Mouse (Mus musculus) myocyte (in vitro differentiated cells): ENCODE results near the gene Cdc42bpb. TPM values are rescaled to one million over a fixed set of nuclear protein-coding genes. Genes with fewer than 3 reads are reported as not detected.

ENCODE experiments used
- H3K27me3 ChIP-seq: one replicate; pipeline ENCODE4 v1.6.1; 2011; ENCODE audit not compliant: control insufficient read depth, insufficient read depth, insufficient read length
- H3K36me3 ChIP-seq: one replicate; pipeline ENCODE4 v1.6.1; 2011; ENCODE audit not compliant: control insufficient read depth, insufficient read depth
- H3K4me2 ChIP-seq: one replicate; pipeline ENCODE4 v1.6.1; 2011; ENCODE audit warnings: low read depth, control low read depth
- H3K4me3 ChIP-seq: one replicate; pipeline ENCODE4 v1.5.1; 2011; ENCODE audit warnings: mild to moderate bottlenecking, control low read depth, moderate library complexity
- H3K79me2 ChIP-seq: one replicate; pipeline ENCODE4 v1.6.1; 2011; ENCODE audit not compliant: control insufficient read depth, insufficient read depth
- H3ac ChIP-seq: one replicate; pipeline ENCODE4 v1.6.1; 2011; ENCODE audit not compliant: control insufficient read depth, insufficient read length
- CEBPB ChIP-seq: IDR thresholded peaks from 2 replicates; pipeline ENCODE4 v1.6.1; 2011; ENCODE audit warnings: mild to moderate bottlenecking, moderate library complexity; ENCODE audit not compliant: poor library complexity, insufficient read depth, severe bottlenecking
- E2F4 ChIP-seq: IDR thresholded peaks from one replicate; pipeline ENCODE4 v1.6.1; 2011; ENCODE audit warnings: mild to moderate bottlenecking, control low read depth, moderate library complexity; ENCODE audit not compliant: insufficient read depth
- MAX ChIP-seq: IDR thresholded peaks from one replicate; pipeline ENCODE4 v1.6.1; 2011; ENCODE audit warnings: low read depth, mild to moderate bottlenecking, control low read depth
- MYOD1 ChIP-seq, 3 experiments: IDR thresholded peaks; one replicate each; pipeline ENCODE4 v1.6.1; 2011; ENCODE audit warnings: control low read depth in 2 of 3, low read depth in 2 of 3, mild to moderate bottlenecking in 2 of 3, moderate library complexity in 1 of 3; ENCODE audit not compliant: insufficient read length in 2 of 3, control insufficient read depth in 1 of 3
- MYOG ChIP-seq, 3 experiments: IDR thresholded peaks; one replicate each; pipeline ENCODE4 v1.6.1; 2011; ENCODE audit warnings: control low read depth in 2 of 3, low read depth in 2 of 3, mild to moderate bottlenecking in 2 of 3; ENCODE audit not compliant: insufficient read length in 2 of 3, control insufficient read depth in 1 of 3, insufficient read depth in 1 of 3
- POLR2A ChIP-seq: IDR thresholded peaks from one replicate; pipeline ENCODE4 v1.6.1; 2011; ENCODE audit warnings: low read depth, mild to moderate bottlenecking, control low read depth, moderate library complexity; ENCODE audit not compliant: insufficient read length
- POLR2AphosphoS2 ChIP-seq: IDR thresholded peaks from one replicate; pipeline ENCODE4 v1.6.1; 2011; ENCODE audit warnings: low read depth, control low read depth; ENCODE audit not compliant: insufficient read length
- REST ChIP-seq: IDR thresholded peaks from one replicate; pipeline ENCODE4 v1.6.1; 2011; ENCODE audit warnings: mild to moderate bottlenecking, control low read depth, moderate library complexity; ENCODE audit not compliant: insufficient read depth, insufficient read length
- SRF ChIP-seq: IDR thresholded peaks from one replicate; pipeline ENCODE4 v1.6.1; 2011; ENCODE audit warnings: low read depth; ENCODE audit not compliant: control insufficient read depth, insufficient read length
- TCF12 ChIP-seq: IDR thresholded peaks from one replicate; pipeline ENCODE4 v1.6.1; 2011; ENCODE audit warnings: mild to moderate bottlenecking, control low read depth; ENCODE audit not compliant: poor library complexity, insufficient read depth, severe bottlenecking
- TCF3 ChIP-seq: IDR thresholded peaks from one replicate; pipeline ENCODE4 v1.6.1; 2011; ENCODE audit warnings: low read depth, control low read depth; ENCODE audit not compliant: insufficient read length
- USF1 ChIP-seq: IDR thresholded peaks from one replicate; pipeline ENCODE4 v1.6.1; 2011; ENCODE audit warnings: low read depth, mild to moderate bottlenecking, control low read depth, moderate library complexity
- polyA plus RNA-seq: library from polyadenylated mRNA; unstranded; fragments of >200 nt; fragmentation: generic; extraction: Trizol; gene quantifications from one replicate; pipeline ENCODE4 v1.2.1, GENCODE M21; 2012; ENCODE audit warnings: missing spikeins

Gene Cdc42bpb
- polyA plus RNA-seq, 1 experiment = 43.2 TPM

DNA sequence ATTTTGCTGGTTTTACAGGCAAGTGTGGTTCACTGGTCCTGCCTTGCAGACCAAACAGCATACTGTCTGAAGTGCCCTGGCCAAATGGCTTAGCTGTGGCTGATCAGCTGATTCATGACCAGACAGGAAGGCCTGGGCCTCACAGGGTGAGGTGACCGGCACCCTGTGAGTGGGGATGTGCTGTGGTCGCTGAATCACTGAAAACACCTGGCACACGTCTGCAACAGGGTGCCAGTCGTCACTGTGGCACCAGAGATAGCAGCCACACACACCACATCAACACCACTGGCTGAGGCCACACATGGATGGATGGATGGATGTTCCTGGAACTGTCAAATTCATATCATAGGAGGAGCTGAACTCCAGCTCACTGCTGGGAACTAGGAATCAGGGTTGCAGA lies 54.1 kb downstream of the Cdc42bpb start:
- H3K27me3 ChIP-seq = no peaks in the 10 kb centered on the region
- H3K36me3 ChIP-seq = peaks cover 38% of the 10 kb centered on the region
- H3K4me3 ChIP-seq = no peak overlapping the region

DNA sequence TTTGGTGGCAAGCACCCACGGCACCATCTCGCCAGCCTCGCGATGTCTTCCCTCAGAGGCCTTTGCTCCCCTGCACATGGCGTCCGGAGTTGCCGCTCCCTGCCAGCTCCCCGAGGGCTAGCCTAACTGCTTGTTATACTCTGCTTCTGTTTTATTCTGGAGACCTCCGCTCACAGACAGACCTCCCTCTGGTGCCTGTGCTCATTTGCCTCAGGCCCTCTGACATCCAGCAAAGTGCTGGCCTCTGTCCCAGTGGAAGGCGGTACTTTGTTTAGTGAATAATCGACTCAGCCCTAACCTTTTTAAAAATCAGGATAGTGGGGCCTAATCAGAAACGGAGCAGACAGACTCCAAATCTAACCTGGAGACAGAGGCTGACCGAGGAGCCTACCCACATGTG lies 55.7 kb downstream of the Cdc42bpb start:
- Histone ChIP-seq H3K4me3 (no peak overlapping the region), H3K36me3 (peaks cover 42% of the 10 kb centered on the region), H3ac (no peak overlapping the region), H3K27me3 (no peaks in the 10 kb centered on the region), H3K79me2 (no peaks in the 10 kb centered on the region), H3K4me2 (no peak overlapping the region)
- TF ChIP-seq CEBPB (no peak), MYOD1 (IDR thresholded peaks at IDR 0.05; ENCODE audit: control insufficient read depth in 1 of 3, insufficient read length in 2 of 3, low read depth in 2 of 3) (no peak), TCF12 (no peak), E2F4 (no peak), USF1 (no peak), POLR2AphosphoS2 (no peak), SRF (no peak), TCF3 (no peak)

More for the DNA sequence above, 54.1 kb downstream of the Cdc42bpb start:
- TF ChIP-seq TCF12 = no peak
- peak in 1 of 3 experiments; percentile 30 for TF ChIP-seq MYOG (IDR thresholded peaks at IDR 0.05; ENCODE audit: control insufficient read depth in 1 of 3, insufficient read depth in 1 of 3, insufficient read length in 2 of 3, low read depth in 2 of 3)
- TF ChIP-seq USF1 = no peak
- no peak for TF ChIP-seq SRF
- TF ChIP-seq MAX = no peak
- TF ChIP-seq REST = no peak
- peak in 2 of 3 experiments; percentile 12 to 71 for TF ChIP-seq MYOD1 (IDR thresholded peaks at IDR 0.05; ENCODE audit: control insufficient read depth in 1 of 3, insufficient read length in 2 of 3, low read depth in 2 of 3)
- TF ChIP-seq E2F4 = no peak
- Histone ChIP-seq H3ac (no peak overlapping the region), H3K79me2 (no peaks in the 10 kb centered on the region), H3K4me2 (no peak overlapping the region)

DNA sequence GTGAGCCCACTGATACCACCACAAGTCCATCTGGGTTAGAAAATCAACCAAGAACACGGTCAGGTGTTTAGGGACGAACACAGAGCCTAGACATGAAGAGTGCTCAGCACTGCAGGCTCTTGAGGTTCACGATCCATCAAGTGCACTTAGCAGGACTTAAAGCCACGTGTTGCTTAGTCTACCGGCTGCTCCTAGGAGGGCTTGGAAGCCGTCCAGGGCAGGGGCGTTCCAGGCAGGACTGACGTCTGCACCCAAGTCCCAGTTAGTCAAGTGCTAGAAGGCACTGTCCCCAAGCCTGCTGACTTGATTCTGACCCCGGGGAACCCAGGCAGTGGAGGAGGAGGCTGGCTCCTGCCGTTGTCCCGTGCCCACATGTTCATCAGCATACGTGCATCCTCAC lies 57.0 kb downstream of the Cdc42bpb start:
- Histone ChIP-seq H3K36me3 (peaks cover 50% of the 10 kb centered on the region), H3K79me2 (no peaks in the 10 kb centered on the region), H3ac (no peak overlapping the region), H3K4me2 (no peak overlapping the region), H3K4me3 (no peak overlapping the region), H3K27me3 (no peaks in the 10 kb centered on the region)
- TF ChIP-seq MYOD1 (IDR thresholded peaks at IDR 0.05; ENCODE audit: control insufficient read depth in 1 of 3, insufficient read length in 2 of 3, low read depth in 2 of 3) = no peak

DNA sequence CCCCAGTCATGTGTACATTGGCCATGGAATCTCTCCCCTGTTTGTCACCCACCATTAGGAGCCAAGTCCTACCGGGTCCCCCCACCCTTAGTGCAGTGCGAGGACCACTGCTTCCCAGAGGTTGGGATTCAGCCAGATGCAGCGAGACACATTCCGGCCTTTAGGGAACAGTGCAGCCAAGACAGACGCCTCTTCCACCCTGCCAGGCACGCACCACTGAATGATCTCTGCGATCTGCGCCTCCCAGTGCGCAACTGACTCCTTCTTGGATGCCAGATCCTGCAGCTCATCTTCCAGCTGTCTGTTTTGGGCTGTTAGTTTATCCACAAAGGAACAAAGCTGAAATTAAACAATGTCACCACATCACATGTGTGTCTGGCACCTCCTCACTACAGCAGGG lies 59.8 kb downstream of the Cdc42bpb start:
- H3K4me3 ChIP-seq = no peak overlapping the region
- H3K27me3 ChIP-seq = no peaks in the 10 kb centered on the region
- H3ac ChIP-seq = no peak overlapping the region
- no peaks in the 10 kb centered on the region for H3K79me2 ChIP-seq
- H3K4me2 ChIP-seq = no peak overlapping the region
- H3K36me3 ChIP-seq = peaks cover 48% of the 10 kb centered on the region
- no peak for TF ChIP-seq USF1
- TF ChIP-seq SRF = no peak
- TF ChIP-seq E2F4 = no peak
- no peak for TF ChIP-seq POLR2A
- TF ChIP-seq TCF12 = no peak
- no peak for TF ChIP-seq CEBPB
- no peak for TF ChIP-seq MAX
- TF ChIP-seq TCF3 = no peak
- no peak for TF ChIP-seq MYOG (IDR thresholded peaks at IDR 0.05; ENCODE audit: control insufficient read depth in 1 of 3, insufficient read depth in 1 of 3, insufficient read length in 2 of 3, low read depth in 2 of 3)
- TF ChIP-seq POLR2AphosphoS2 = no peak
- no peak for TF ChIP-seq MYOD1 (IDR thresholded peaks at IDR 0.05; ENCODE audit: control insufficient read depth in 1 of 3, insufficient read length in 2 of 3, low read depth in 2 of 3)
- no peak for TF ChIP-seq REST

DNA sequence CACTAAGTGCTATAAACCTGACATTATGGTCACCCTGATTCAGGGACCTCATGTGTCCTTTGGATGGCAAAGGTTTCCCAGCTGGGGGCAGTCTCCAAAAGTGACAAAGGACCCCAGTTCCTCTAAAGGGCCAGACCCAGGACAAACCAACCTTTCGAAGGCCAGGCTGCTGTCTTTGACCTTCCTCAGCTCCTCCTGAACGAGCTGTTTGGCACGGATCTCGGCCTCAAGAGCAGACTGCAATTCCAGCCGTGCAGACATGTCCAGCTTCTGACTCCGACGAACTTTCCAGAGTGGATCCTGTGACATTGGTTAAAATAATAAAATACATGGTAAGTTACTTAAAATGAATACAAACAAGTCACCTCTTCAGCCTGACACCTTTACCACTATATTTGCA lies 63.2 kb downstream of the Cdc42bpb start:
- no peak overlapping the region for H3K4me2 ChIP-seq
- H3K79me2 ChIP-seq = no peaks in the 10 kb centered on the region

More for the DNA sequence above, 63.2 kb downstream of the Cdc42bpb start:
- Histone ChIP-seq H3K27me3 (no peaks in the 10 kb centered on the region), H3K4me3 (no peak overlapping the region), H3K36me3 (peaks cover 41% of the 10 kb centered on the region), H3ac (no peak overlapping the region)
- TF ChIP-seq POLR2AphosphoS2 = no peak
- no peak for TF ChIP-seq REST
- TF ChIP-seq CEBPB = no peak
- TF ChIP-seq E2F4 = no peak
- no peak for TF ChIP-seq TCF3
- TF ChIP-seq POLR2A = no peak
- TF ChIP-seq USF1 = no peak
- no peak for TF ChIP-seq MYOD1 (IDR thresholded peaks at IDR 0.05; ENCODE audit: control insufficient read depth in 1 of 3, insufficient read length in 2 of 3, low read depth in 2 of 3)
- no peak for TF ChIP-seq SRF
- TF ChIP-seq MYOG (IDR thresholded peaks at IDR 0.05; ENCODE audit: control insufficient read depth in 1 of 3, insufficient read depth in 1 of 3, insufficient read length in 2 of 3, low read depth in 2 of 3) = no peak
- TF ChIP-seq TCF12 = no peak
- TF ChIP-seq MAX = no peak
